Mouse (Mus musculus): ENCODE results near the gene Dffb. TPM values are rescaled to one million over a fixed set of nuclear protein-coding genes. Genes with fewer than 3 reads are reported as not detected.

Dffb gene
- total RNA-seq, 2 experiments from 2014 or later = 6.7 to 14.2 TPM

Other genes starting within 250 kb of the Dffb start
- gene A430005L14Rik, start 17.9 kb downstream of the Dffb start, total RNA-seq (2014; fragmentation: Nextera tagmentation) = 25.0 and 40.8 TPM in 2 replicates
- 45.4 and 55.1 TPM in 2 replicates for gene A430005L14Rik, start 17.9 kb downstream of the Dffb start, total RNA-seq (2017)
- gene Cep104, start 68 bp upstream of the Dffb start, total RNA-seq (2014; fragmentation: Nextera tagmentation) = 5.7 and 10.7 TPM in 2 replicates
- gene Cep104, start 68 bp upstream of the Dffb start, total RNA-seq (2017) = 4.2 and 6.9 TPM in 2 replicates
- gene Lrrc47, start 36.6 kb upstream of the Dffb start, total RNA-seq (2014; fragmentation: Nextera tagmentation) = 15.7 and 22.7 TPM in 2 replicates
- gene Lrrc47, start 36.6 kb upstream of the Dffb start, total RNA-seq (2017) = 23.5 and 32.4 TPM in 2 replicates
- not detected in 2 replicates for gene Smim1, start 51.1 kb upstream of the Dffb start, total RNA-seq (2014; fragmentation: Nextera tagmentation)
- gene Smim1, start 51.1 kb upstream of the Dffb start, total RNA-seq (2017) = 0.05 and 0.60 TPM in 2 replicates
- gene Ccdc27, start 67.6 kb upstream of the Dffb start, total RNA-seq (2014; fragmentation: Nextera tagmentation) = not detected in 2 replicates
- not detected in 2 replicates for gene Ccdc27, start 67.6 kb upstream of the Dffb start, total RNA-seq (2017)
- gene Trp73, start 165.1 kb upstream of the Dffb start, total RNA-seq (2014; fragmentation: Nextera tagmentation) = not detected in 2 replicates
- not detected in 2 replicates for gene Trp73, start 165.1 kb upstream of the Dffb start, total RNA-seq (2017)
- gene Wrap73, start 167.2 kb upstream of the Dffb start, total RNA-seq (2014; fragmentation: Nextera tagmentation) = 8.0 and 18.9 TPM in 2 replicates
- 8.6 and 24.1 TPM in 2 replicates for gene Wrap73, start 167.2 kb upstream of the Dffb start, total RNA-seq (2017)
- 44.9 and 52.5 TPM in 2 replicates for gene Tprgl, start 185.5 kb upstream of the Dffb start, total RNA-seq (2014; fragmentation: Nextera tagmentation)
- gene Tprgl, start 185.5 kb upstream of the Dffb start, total RNA-seq (2017) = 28.9 and 29.8 TPM in 2 replicates
- not detected in 2 replicates for gene Megf6, start 195.6 kb upstream of the Dffb start, total RNA-seq (2014; fragmentation: Nextera tagmentation)
- not detected in 2 replicates for gene Megf6, start 195.6 kb upstream of the Dffb start, total RNA-seq (2017)

All from granulocyte monocyte progenitor cell, adult 5-6 weeks (primary cell).